Mouse (Mus musculus): ENCODE data around the gene Trim25. TPM values are rescaled to one million over a fixed set of nuclear protein-coding genes. Genes with fewer than 3 reads are reported as not detected.

Trim25 gene
- polyA plus RNA-seq, 1 experiment from 2014 or later: 12.9 TPM

DNA sequence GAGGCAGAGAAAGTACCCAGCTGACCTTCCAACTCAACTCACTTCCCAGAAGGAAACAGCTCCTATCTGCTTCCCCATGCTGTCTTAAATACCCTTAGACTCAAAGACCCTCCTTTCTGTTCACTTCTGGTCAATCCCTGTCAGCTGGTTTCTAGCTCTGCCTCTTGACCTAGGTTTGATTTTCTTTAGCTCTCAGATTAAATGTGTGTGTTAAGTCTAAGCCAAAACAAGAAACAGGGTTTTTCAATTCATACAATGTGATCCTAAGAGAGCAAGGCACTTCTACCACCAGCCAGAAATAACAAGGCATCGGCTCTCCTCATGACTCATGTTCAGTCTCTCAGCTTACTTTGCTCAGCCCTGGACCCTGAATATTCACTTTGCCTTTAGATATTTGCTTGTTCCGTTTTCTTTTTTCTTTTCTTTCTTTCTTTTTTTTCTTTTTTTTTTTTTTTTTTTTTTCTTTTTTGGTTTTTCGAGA, 32.3 kb upstream of the Trim25 start, which contains the start of gene Elobl:
Gene Elobl (minus strand): TSS at position 51 of the 481 bp plus-strand sequence.
- POLR2A ChIA-PET: no interaction called here

DNA sequence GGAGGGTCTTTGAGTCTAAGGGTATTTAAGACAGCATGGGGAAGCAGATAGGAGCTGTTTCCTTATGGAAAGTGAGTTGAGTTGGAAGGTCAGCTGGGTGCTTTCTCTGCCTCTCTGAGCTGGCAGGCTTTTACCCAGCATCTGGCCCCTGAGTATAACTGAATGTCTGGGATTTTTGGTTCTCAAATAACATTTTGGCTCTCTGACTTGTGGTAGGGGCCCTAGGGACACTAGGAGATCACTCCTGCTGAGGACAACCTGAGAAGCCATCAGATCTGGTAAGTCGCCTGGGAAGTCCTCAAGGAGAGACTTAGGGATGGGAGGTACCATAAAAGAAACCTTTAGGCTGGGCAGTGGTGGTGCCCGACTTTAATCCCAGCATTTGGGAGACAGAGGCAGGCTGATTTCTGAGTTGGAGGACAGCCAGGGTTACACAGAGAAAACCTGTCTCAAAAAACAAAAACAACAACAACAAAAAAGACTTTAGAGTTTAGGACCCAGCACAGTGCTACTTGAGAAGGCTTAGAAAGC, 28.9 kb upstream of the Trim25 start, which contains the start of gene Coil:
Gene Coil (plus strand): TSS at position 51 of the 531 bp plus-strand sequence.
- no peak for TF ChIP-seq CTCF (IDR thresholded peaks at IDR 0.05)
- H3K27me3 ChIP-seq: no peaks in the 10 kb centered on the region
- no peak for ATAC-seq
- in situ Hi-C loops (cut with MboI; ENCODE audit: low pct_unique_long_range_greater_than_20kb): no loop called here
- DNase-seq (ENCODE audit: low read depth, low spot score): no peak
- CTCF ChIA-PET: no interaction called here
- POLR2A ChIA-PET: no interaction called here

More for the DNA sequence above, 32.3 kb upstream of the Trim25 start, which contains the start of gene Elobl:
- no peak for ATAC-seq
- CTCF ChIA-PET: interaction anchor here (0.8 kb wide), 1 partner anchor 12 kb away, joined by 4 read pairs; the partner anchor contains the start of gene Scpep1
- in situ Hi-C loops (cut with MboI; ENCODE audit: low pct_unique_long_range_greater_than_20kb): no loop called here
- no peak for DNase-seq (ENCODE audit: low read depth, low spot score)
- TF ChIP-seq CTCF (IDR thresholded peaks at IDR 0.05): no peak
- H3K27me3 ChIP-seq: no peaks in the 10 kb centered on the region

DNA sequence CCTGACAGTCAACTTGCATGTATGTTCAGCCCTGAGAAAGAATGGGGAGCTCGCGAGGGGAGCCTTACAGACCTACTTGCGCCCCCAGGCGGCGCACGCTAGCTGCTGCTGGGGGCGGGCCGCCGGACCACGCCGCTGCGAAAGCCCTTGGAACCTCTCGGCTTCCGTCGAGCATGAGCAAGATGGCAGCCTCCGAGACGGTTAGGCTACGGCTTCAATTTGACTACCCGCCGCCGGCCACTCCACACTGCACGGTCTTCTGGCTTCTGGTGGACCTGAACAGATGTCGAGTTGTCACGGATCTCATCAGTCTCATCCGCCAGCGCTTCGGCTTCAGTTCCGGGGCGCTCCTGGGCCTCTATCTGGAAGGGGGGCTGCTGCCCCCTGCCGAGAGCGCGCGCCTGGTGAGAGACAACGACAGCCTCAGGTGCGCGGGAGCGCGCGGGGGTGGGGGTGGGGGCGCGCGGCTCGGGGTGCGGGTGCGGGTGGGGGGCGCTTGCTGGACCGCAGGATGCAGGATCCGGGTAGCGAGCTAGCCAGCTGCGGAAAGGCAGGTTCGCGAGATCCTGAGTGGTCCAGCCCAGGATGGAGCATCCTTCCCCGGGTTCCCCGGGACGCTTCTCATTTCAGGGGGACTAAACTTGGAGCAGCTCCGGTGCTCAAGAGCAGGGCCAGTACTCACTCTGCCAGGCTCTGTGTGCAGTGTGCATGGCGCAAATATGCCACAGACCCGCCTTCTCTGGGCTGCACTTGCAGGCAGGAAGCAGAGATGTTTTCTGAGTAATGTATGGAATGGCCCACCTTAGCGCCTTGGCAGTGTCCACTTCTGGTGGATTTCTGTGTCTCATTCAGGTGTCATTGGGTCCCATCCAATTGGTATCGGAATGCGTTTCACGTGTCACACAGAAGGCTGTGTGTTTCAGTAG, 25.1 kb upstream of the Trim25 start:
- ATAC-seq (peak; percentile 83), DNase-seq (ENCODE audit: low read depth, low spot score) (peak; percentile 49)
- peak; percentile 100 for TF ChIP-seq CTCF (IDR thresholded peaks at IDR 0.05)
- ChIA-PET POLR2A (interaction anchor here (0.6 to 0.7 kb wide), 2 partner anchors 14 to 670 kb away, joined by 3 read pairs; no protein-coding TSS in a partner anchor), CTCF (interaction anchor here (1.0 to 2.4 kb wide), 6 partner anchors 8 to 125 kb away, joined by 3 to 11 read pairs (median 4); no protein-coding TSS in a partner anchor)
- no peaks in the 10 kb centered on the region for H3K27me3 ChIP-seq
- in situ Hi-C loops (cut with MboI; ENCODE audit: low pct_unique_long_range_greater_than_20kb): no loop called here

DNA sequence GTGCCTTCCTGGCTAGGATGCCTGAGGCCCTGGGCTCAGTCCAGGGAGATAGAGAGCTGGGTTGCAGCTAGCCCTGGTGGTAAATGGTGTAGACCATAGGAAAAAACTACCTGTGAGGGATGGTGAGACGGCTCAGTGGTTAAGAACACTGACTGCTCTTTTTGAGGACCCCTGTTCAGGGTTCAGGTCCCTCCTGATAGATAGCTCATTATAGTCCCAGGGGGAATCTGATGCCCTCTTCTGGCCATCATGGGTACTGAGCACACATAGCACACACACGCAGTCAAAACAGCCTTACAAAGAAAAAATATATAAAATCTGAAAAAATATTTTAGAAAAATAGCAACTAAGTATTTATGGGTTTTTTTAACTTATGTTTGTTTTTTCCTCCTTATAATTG, 22.9 kb upstream of the Trim25 start:
- CTCF ChIA-PET: interaction anchor here (1.0 to 1.8 kb wide), 7 partner anchors 10 to 71 kb away, joined by 3 to 10 read pairs (median 4); no protein-coding TSS in a partner anchor
- DNase-seq (ENCODE audit: low read depth, low spot score) (no peak), ATAC-seq (no peak)
- H3K27me3 ChIP-seq: no peaks in the 10 kb centered on the region
- POLR2A ChIA-PET: interaction anchor here (0.7 kb wide), 1 partner anchor 21 kb away, joined by 3 read pairs; no protein-coding TSS in a partner anchor
- peak; percentile 69 for TF ChIP-seq CTCF (IDR thresholded peaks at IDR 0.05)
- in situ Hi-C loops (cut with MboI; ENCODE audit: low pct_unique_long_range_greater_than_20kb): no loop called here

DNA sequence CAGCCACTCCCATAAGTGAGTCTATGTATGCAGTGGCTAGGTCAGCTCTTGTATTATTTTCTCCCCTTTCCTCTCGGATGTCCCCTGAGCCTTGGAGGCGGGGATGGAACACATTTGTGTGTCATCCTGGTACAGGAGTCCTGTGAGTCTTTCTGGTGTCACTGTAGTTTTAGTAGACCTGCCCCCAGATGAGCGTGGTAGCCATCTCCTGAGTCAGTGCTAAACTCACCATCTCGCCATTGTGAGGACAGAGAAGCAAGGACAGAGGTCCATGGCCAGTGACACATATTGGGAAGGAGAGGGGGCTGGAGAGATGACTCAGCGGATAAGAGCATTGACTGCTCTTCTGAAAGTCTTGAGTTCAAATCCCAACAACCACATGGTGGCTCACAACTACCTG, 22.0 kb upstream of the Trim25 start:
- no peak for ATAC-seq
- ChIA-PET CTCF (interaction anchor here (1.4 to 1.8 kb wide), 4 partner anchors 9 to 68 kb away, joined by 3 to 10 read pairs (median 5); no protein-coding TSS in a partner anchor), POLR2A (interaction anchor here (0.6 kb wide), 1 partner anchor 16 kb away, joined by 4 read pairs; no protein-coding TSS in a partner anchor)
- in situ Hi-C loops (cut with MboI; ENCODE audit: low pct_unique_long_range_greater_than_20kb): no loop called here
- no peak for DNase-seq (ENCODE audit: low read depth, low spot score)
- H3K27me3 ChIP-seq: no peaks in the 10 kb centered on the region
- no peak for TF ChIP-seq CTCF (IDR thresholded peaks at IDR 0.05)

DNA sequence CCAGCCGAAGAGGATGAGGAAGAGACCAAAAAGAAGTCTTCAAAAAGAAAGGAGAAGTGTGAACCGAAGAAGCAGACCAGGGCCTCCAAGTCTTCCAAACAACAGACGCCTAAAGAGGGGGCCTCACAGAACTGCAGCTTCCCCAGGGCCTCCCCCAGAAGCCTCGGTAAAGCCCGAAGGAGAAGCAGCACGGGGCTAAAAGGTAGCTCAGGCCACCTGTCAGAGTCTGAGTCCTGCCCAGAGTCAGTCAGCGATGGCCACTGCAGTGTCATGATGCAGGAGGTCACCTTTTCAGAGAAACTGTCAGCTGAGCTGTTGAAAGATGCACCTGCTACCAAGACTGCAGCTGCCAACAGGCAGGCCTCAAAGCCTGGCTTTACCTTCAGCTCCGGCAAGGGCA, 17.8 kb upstream of the Trim25 start:
- no peak for DNase-seq (ENCODE audit: low read depth, low spot score)
- ATAC-seq: no peak
- H3K27me3 ChIP-seq: no peaks in the 10 kb centered on the region
- TF ChIP-seq CTCF (IDR thresholded peaks at IDR 0.05): no peak
- in situ Hi-C loops (cut with MboI; ENCODE audit: low pct_unique_long_range_greater_than_20kb): loop anchor here (10.0 kb wide), 1 partner anchor 53 kb away; no protein-coding TSS in a partner anchor
- CTCF ChIA-PET: interaction anchor here (1.1 to 1.7 kb wide), 3 partner anchors 8 to 72 kb away, joined by 3 to 4 read pairs (median 4); partner anchors contain the start of gene Scpep1
- POLR2A ChIA-PET: no interaction called here

DNA sequence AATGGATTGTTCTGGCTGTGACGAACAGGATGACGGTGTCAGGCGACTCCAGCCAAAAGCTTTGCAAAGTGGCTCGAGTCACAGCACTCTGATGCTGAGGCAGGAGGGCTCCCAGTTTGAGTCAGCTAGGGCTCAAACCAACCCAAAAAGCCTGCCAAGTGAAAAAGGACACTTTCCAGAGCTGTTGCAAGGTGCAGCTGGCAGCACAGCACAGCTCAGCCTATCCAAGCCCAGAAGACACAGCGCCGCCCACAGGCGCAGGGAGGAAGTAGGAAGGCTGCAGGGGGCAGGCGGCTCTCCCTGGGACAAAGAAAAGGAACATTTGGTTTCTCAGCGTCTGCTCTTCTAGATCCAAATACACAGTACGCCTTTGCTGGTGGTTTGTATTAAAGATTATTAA, 12.6 kb upstream of the Trim25 start:
- no peak for DNase-seq (ENCODE audit: low read depth, low spot score)
- ChIA-PET CTCF (interaction anchor here (1.6 to 2.7 kb wide), 3 partner anchors 10 to 55 kb away, joined by 3 to 11 read pairs (median 10); no protein-coding TSS in a partner anchor), POLR2A (no interaction called here)
- TF ChIP-seq CTCF (IDR thresholded peaks at IDR 0.05): no peak
- no peak for ATAC-seq
- in situ Hi-C loops (cut with MboI; ENCODE audit: low pct_unique_long_range_greater_than_20kb): loop anchor here (10.0 kb wide), 1 partner anchor 48 kb away; no protein-coding TSS in a partner anchor
- H3K27me3 ChIP-seq: no peaks in the 10 kb centered on the region

DNA sequence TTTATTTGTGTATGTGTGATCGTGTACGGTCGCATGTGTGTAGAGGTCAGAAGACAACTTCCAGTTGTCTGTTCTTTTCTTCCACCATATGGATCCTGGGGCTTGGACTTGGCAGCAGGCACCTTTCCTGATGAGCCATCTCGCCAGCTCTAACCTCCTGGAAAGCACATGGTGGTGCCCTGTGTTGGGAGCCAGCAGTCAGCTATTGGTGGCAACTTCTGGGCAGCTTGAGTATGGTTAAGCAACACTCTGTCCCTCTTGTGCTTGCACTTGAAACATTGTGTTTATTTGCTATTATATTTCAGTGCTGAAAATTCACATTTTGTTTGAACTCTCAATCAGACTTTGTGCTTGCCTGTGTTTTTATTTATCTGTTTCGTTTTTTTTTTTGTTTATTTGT, 10.2 kb upstream of the Trim25 start:
- ChIA-PET POLR2A (no interaction called here), CTCF (interaction anchor here (0.7 to 0.8 kb wide), 2 partner anchors 51 to 53 kb away, joined by 3 read pairs; no protein-coding TSS in a partner anchor)
- ATAC-seq (no peak), DNase-seq (ENCODE audit: low read depth, low spot score) (no peak)
- in situ Hi-C loops (cut with MboI; ENCODE audit: low pct_unique_long_range_greater_than_20kb): loop anchor here (10.0 kb wide), 1 partner anchor 46 kb away; no protein-coding TSS in a partner anchor
- H3K27me3 ChIP-seq: no peaks in the 10 kb centered on the region
- TF ChIP-seq CTCF (IDR thresholded peaks at IDR 0.05): no peak

DNA sequence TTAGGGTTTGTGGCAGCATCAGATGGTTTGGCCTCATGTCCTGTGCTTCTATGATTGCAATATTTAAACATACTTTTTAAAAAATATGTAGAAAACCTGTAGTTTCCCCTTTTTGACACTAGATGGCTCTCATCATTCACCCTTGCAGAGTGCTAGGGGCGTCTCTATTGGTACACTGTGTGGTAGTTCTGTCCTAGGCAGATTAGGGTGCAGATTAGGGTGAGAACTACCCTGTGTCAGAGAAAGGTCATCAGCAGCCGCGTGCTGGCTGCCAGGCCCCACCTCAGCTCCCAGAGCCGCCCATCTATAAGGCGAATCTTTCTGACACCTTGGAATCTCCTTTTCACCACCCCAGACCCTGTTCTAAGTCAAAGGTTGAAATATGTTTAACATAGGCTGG, 9.6 kb upstream of the Trim25 start:
- no peak for DNase-seq (ENCODE audit: low read depth, low spot score)
- ATAC-seq: no peak
- POLR2A ChIA-PET: no interaction called here

DNA sequence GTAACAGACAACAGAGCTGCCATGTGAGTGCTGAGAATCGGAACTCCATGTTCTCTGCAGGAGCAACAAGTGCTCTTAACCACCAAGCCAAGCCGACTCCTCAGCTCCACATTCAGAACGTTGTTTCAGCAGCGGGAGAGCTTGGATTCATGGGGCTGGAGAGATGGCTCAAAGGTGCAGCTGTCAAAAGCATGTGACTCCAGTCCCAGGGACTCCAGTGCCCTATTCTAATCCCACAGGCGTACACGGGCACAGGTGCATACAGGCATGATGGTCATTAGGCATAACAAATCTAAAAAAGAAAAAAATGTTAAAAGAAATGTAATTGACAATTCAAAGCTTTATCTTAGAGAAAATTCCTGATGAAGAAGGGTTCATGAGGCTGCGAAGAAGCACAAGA, 6.0 kb upstream of the Trim25 start:
- POLR2A ChIA-PET: interaction anchor here (0.6 kb wide), 1 partner anchor 16 kb away, joined by 4 read pairs; no protein-coding TSS in a partner anchor

More for the DNA sequence above, 9.6 kb upstream of the Trim25 start:
- in situ Hi-C loops (cut with MboI; ENCODE audit: low pct_unique_long_range_greater_than_20kb): loop anchor here (10.0 kb wide), 1 partner anchor 45 kb away; no protein-coding TSS in a partner anchor
- no peaks in the 10 kb centered on the region for H3K27me3 ChIP-seq
- no peak for TF ChIP-seq CTCF (IDR thresholded peaks at IDR 0.05)
- CTCF ChIA-PET: interaction anchor here (0.7 to 0.9 kb wide), 3 partner anchors 50 to 52 kb away, joined by 3 to 4 read pairs (median 3); no protein-coding TSS in a partner anchor

More for the DNA sequence above, 6.0 kb upstream of the Trim25 start:
- no peak for ATAC-seq
- no peaks in the 10 kb centered on the region for H3K27me3 ChIP-seq
- no peak for TF ChIP-seq CTCF (IDR thresholded peaks at IDR 0.05)
- in situ Hi-C loops (cut with MboI; ENCODE audit: low pct_unique_long_range_greater_than_20kb): no loop called here
- CTCF ChIA-PET: interaction anchor here (1.0 to 8.0 kb wide), 17 partner anchors 11 to 78 kb away, joined by 3 to 58 read pairs (median 5); no protein-coding TSS in a partner anchor
- DNase-seq (ENCODE audit: low read depth, low spot score): no peak

Measured in Patski (cell line).